Mouse (Mus musculus) lung, postnatal 0 days (tissue): ENCODE data around the gene Xcr1.

Source experiments
- CTCF ChIP-seq: IDR thresholded peaks from 2 replicates; pipeline ENCODE4 v1.5.1; 2016; ENCODE audit warnings: antibody characterized with exemption, mild to moderate bottlenecking
- EP300 ChIP-seq: IDR thresholded peaks from 2 replicates; pipeline ENCODE4 v1.6.1; 2016; ENCODE audit warnings: antibody characterized with exemption, mild to moderate bottlenecking, control low read depth

- TF ChIP-seq EP300 = peak; percentile 84
- TF ChIP-seq CTCF = no peak
Measured at GRCm38 (mm10) chr9:123826631-123827030, 35.2 kb downstream of the Xcr1 start.
